Mouse (Mus musculus) MEL (cell line): ENCODE results near the gene Btbd6. TPM values are rescaled to one million over a fixed set of nuclear protein-coding genes. Genes with fewer than 3 reads are reported as not detected.
A peak's percentile ranks its signal among the peaks of the same experiment; 100 is the strongest.

Source experiments
- DNase-seq: peaks from one replicate; pipeline ENCODE4 v3.0.0; 2011; ENCODE audit warnings: low read depth, low spot score
- H3K27ac ChIP-seq: 2 replicates; pipeline ENCODE4 v1.5.1; 2012; ENCODE audit warnings: low read depth, mild to moderate bottlenecking, control low read depth, low read length, moderate library complexity; ENCODE audit not compliant: control insufficient read depth
- H3K27me3 ChIP-seq, 2 experiments: fragments of 150-350 bp in 1 of 2; sonication (generic) in 1 of 2; 2 replicates each; pipeline ENCODE4 v1.6.1; 2012; ENCODE audit warnings: low read length in 2 of 2, mild to moderate bottlenecking in 2 of 2, improper control_type of control experiment in 1 of 2, moderate library complexity in 1 of 2; ENCODE audit not compliant: insufficient read depth in 2 of 2, control insufficient read depth in 1 of 2
- H3K36me3 ChIP-seq, 2 experiments: 2 replicates each; pipeline ENCODE4 v1.6.1; 2012 to 2014; ENCODE audit warnings: low read length in 2 of 2, improper control_type of control experiment in 1 of 2, inconsistent platforms in 1 of 2, mild to moderate bottlenecking in 1 of 2; ENCODE audit not compliant: insufficient read depth in 2 of 2, control insufficient read depth in 1 of 2
- H3K4me1 ChIP-seq, 2 experiments: fragments of 150-350 bp in 1 of 2; sonication (generic) in 1 of 2; 2 replicates each; pipeline ENCODE4 v1.6.1; 2012; ENCODE audit warnings: low read length in 2 of 2, improper control_type of control experiment in 1 of 2, mild to moderate bottlenecking in 1 of 2; ENCODE audit not compliant: insufficient read depth in 2 of 2, control insufficient read depth in 1 of 2
- H3K4me3 ChIP-seq, 2 experiments: fragments of 150-350 bp in 1 of 2; sonication (generic) in 1 of 2; 2 replicates each; pipeline ENCODE4 v1.5.1; 2012; ENCODE audit warnings: low read depth in 2 of 2, low read length in 2 of 2, mild to moderate bottlenecking in 2 of 2, moderate library complexity in 2 of 2, control low read depth in 1 of 2, improper control_type of control experiment in 1 of 2; ENCODE audit not compliant: control insufficient read depth in 1 of 2, insufficient read depth in 1 of 2
- H3K79me2 ChIP-seq: 2 replicates; pipeline ENCODE4 v1.6.1; 2012; ENCODE audit warnings: mild to moderate bottlenecking, low read length, moderate library complexity; ENCODE audit not compliant: control insufficient read depth, poor library complexity, insufficient read depth
- H3K9ac ChIP-seq: 2 replicates; pipeline ENCODE4 v1.6.1; 2012; ENCODE audit warnings: low read depth, mild to moderate bottlenecking, control low read depth, low read length, moderate library complexity; ENCODE audit not compliant: control insufficient read depth, poor library complexity, severe bottlenecking
- H3K9me3 ChIP-seq: fragments of 150-350 bp; sonication (generic); replicated peaks from 2 replicates; pipeline ENCODE4 v1.6.1; 2012; ENCODE audit warnings: mild to moderate bottlenecking, low read length, improper control_type of control experiment, moderate library complexity; ENCODE audit not compliant: insufficient read depth
- CHD2 ChIP-seq: IDR thresholded peaks from 2 replicates; pipeline ENCODE4 v1.6.1; 2011; ENCODE audit warnings: low read length, improper control_type of control experiment
- CTCF ChIP-seq, 3 experiments: IDR thresholded peaks in 2 of 3; conservative IDR thresholded peaks in 1 of 3; 2 replicates each; pipeline ENCODE4 v1.5.1; 2011 to 2012; ENCODE audit warnings: low read length in 3 of 3, low read depth in 2 of 3, mild to moderate bottlenecking in 2 of 3, improper control_type of control experiment in 1 of 3, inconsistent platforms in 1 of 3, mixed read lengths in 1 of 3, moderate library complexity in 1 of 3; ENCODE audit not compliant: control insufficient read depth in 1 of 3, insufficient read depth in 1 of 3, poor library complexity in 1 of 3, severe bottlenecking in 1 of 3
- E2F4 ChIP-seq: IDR thresholded peaks from 2 replicates; pipeline ENCODE4 v1.6.1; 2011; ENCODE audit warnings: low read depth, low read length, improper control_type of control experiment, borderline replicate concordance
- EP300 ChIP-seq, 2 experiments: IDR thresholded peaks; 2 replicates each; pipeline ENCODE4 v1.6.1; 2011; ENCODE audit warnings: improper control_type of control experiment in 2 of 2, low read length in 2 of 2, low read depth in 1 of 2, mild to moderate bottlenecking in 1 of 2
- ETS1 ChIP-seq: IDR thresholded peaks from 2 replicates; pipeline ENCODE4 v1.6.1; 2012; ENCODE audit warnings: low read depth, mild to moderate bottlenecking, inconsistent platforms, low read length, improper control_type of control experiment, moderate library complexity
- GABPA ChIP-seq: IDR thresholded peaks from 2 replicates; pipeline ENCODE4 v1.6.1; 2012; ENCODE audit warnings: low read depth, mild to moderate bottlenecking, inconsistent platforms, low read length, improper control_type of control experiment, moderate library complexity
- GATA1 ChIP-seq: IDR thresholded peaks from 2 replicates; pipeline ENCODE4 v1.6.1; 2011; ENCODE audit warnings: low read depth, low read length, improper control_type of control experiment
- JUND ChIP-seq: IDR thresholded peaks from 2 replicates; pipeline ENCODE4 v1.6.1; 2011; ENCODE audit warnings: low read depth, mild to moderate bottlenecking, improper control_type of control experiment, low read length
- MAZ ChIP-seq: IDR thresholded peaks from 2 replicates; pipeline ENCODE4 v1.6.1; 2012; ENCODE audit warnings: low read depth, mild to moderate bottlenecking, inconsistent platforms, low read length, improper control_type of control experiment
- MYB ChIP-seq: IDR thresholded peaks from 2 replicates; pipeline ENCODE4 v1.6.1; 2011; ENCODE audit warnings: mild to moderate bottlenecking, low read depth, low read length, improper control_type of control experiment
- NELFE ChIP-seq: IDR thresholded peaks from 2 replicates; pipeline ENCODE4 v1.6.1; 2011; ENCODE audit warnings: low read depth, low read length, improper control_type of control experiment
- POLR2A ChIP-seq, 2 experiments: IDR thresholded peaks; 2 replicates each; pipeline ENCODE4 v1.6.1; 2011 to 2012; ENCODE audit warnings: low read length in 2 of 2, mild to moderate bottlenecking in 2 of 2, control low read depth in 1 of 2, improper control_type of control experiment in 1 of 2, low read depth in 1 of 2, moderate library complexity in 1 of 2; ENCODE audit not compliant: control insufficient read depth in 1 of 2, insufficient read depth in 1 of 2, poor library complexity in 1 of 2
- POLR2AphosphoS5 ChIP-seq: IDR thresholded peaks from 2 replicates; pipeline ENCODE4 v1.6.1; 2012; ENCODE audit warnings: low read depth, borderline replicate concordance, mild to moderate bottlenecking, inconsistent platforms, low read length, moderate library complexity, mixed read lengths
- RCOR1 ChIP-seq: IDR thresholded peaks from 2 replicates; pipeline ENCODE4 v1.6.1; 2012; ENCODE audit warnings: low read depth, mild to moderate bottlenecking, inconsistent platforms, low read length, improper control_type of control experiment
- SMC3 ChIP-seq: IDR thresholded peaks from 2 replicates; pipeline ENCODE4 v1.6.1; 2011; ENCODE audit warnings: low read depth, low read length, improper control_type of control experiment
- TBP ChIP-seq: IDR thresholded peaks from 2 replicates; pipeline ENCODE4 v1.8.0; 2011; ENCODE audit warnings: low read depth, low read length, improper control_type of control experiment
- TCF12 ChIP-seq: IDR thresholded peaks from 2 replicates; pipeline ENCODE4 v1.6.1; 2014; ENCODE audit warnings: low read depth, mild to moderate bottlenecking, inconsistent platforms, low read length, improper control_type of control experiment, moderate library complexity
- UBTF ChIP-seq: IDR thresholded peaks from 2 replicates; pipeline ENCODE4 v1.6.1; 2012; ENCODE audit warnings: low read depth, mild to moderate bottlenecking, inconsistent platforms, low read length, improper control_type of control experiment, moderate library complexity, borderline replicate concordance; ENCODE audit not compliant: insufficient read depth
- USF1 ChIP-seq: IDR thresholded peaks from 2 replicates; pipeline ENCODE4 v1.6.1; 2014; ENCODE audit warnings: low read depth, mild to moderate bottlenecking, inconsistent platforms, low read length, improper control_type of control experiment, moderate library complexity
- ZC3H11A ChIP-seq: IDR thresholded peaks from 2 replicates; pipeline ENCODE4 v1.6.1; 2012; ENCODE audit warnings: low read depth, mild to moderate bottlenecking, inconsistent platforms, low read length, improper control_type of control experiment
- ZMIZ1 ChIP-seq: IDR thresholded peaks from 2 replicates; pipeline ENCODE4 v1.6.1; 2012; ENCODE audit warnings: low read depth, mild to moderate bottlenecking, inconsistent platforms, low read length, improper control_type of control experiment, moderate library complexity
- ZNF384 ChIP-seq: IDR thresholded peaks from 2 replicates; pipeline ENCODE4 v1.6.1; 2012; ENCODE audit warnings: low read depth, mild to moderate bottlenecking, inconsistent platforms, low read length, improper control_type of control experiment
- polyA plus RNA-seq, 2 experiments: library from polyadenylated mRNA; stranded (reverse) in 1 of 2; unstranded in 1 of 2; fragments of >175 nt in 1 of 2; fragments of >200 nt in 1 of 2; gene quantifications; 2 replicates each; pipeline versions ENCODE4 v1.2.1 to v1.2.4; 2012; ENCODE audit warnings: low replicate concordance in 2 of 2, low read depth in 1 of 2; ENCODE audit not compliant: insufficient read length in 2 of 2, insufficient read depth in 1 of 2, missing spikeins in 1 of 2
- total RNA-seq: library from RNA; depleted of rRNA; stranded (reverse); fragments of 300-350 nt; gene quantifications from 2 replicates; pipeline ENCODE4 v1.2.3, GENCODE M21; 2012

Gene Btbd6
- total and polyA plus RNA-seq, 3 experiments = 1.8 to 3.0 TPM; not detected in 1

DNA sequence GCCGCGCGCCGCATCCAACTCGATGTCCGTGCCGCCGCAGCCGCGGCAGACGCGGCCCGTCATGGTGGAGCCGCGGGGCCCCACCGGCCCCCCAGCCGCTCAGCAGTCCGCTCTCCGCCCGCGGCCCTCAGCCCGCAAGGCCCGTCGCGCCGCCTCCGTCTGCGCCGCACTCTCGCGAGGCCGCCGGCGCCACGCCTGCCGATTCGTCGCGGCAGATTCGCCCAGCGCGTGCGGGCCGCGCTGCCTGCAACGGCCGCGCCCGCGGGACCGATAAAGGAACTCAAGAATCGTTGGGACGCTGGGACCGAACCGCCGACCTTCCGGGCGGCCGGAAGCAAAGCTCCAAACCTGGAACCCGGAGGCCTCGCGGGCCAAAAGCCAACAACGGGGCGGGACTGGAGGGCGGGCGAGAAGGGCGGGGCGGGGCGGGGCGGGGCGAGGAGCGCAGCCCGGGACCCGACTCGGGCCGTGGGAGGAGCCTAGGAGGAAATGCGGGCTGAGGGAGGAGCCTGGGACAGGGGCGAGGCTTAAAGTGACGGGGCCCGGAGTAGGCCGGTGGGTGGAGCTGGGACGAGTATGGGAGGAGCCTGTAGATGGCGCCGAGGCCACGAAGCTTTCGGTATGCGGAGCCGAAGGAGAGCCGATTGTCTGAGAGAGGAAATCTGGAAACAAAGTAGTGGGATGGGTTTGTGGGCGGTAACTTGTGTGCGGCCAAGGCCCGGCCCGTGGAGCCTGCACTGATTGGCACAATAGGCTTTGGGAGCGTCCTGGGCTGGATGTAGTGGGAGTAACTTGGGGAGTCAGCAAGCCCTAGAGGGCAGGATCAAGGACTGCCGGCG, 24.2 kb downstream of the Btbd6 start, which contains the start of gene Brf1:
Gene Brf1 (minus strand): TSS at position 411 of the 839 bp plus-strand sequence.
- 0 out of 2 replicates have a peak, but pooled peaks have one; percentile 91 for TF ChIP-seq UBTF
- no peak for TF ChIP-seq ZMIZ1
- no peak for TF ChIP-seq TCF12
- TF ChIP-seq EP300 (IDR thresholded peaks at IDR 0.05; ENCODE audit: low read depth in 1 of 2, low read length in 2 of 2) = no peak
- TF ChIP-seq POLR2A (IDR thresholded peaks at IDR 0.05; ENCODE audit: control insufficient read depth in 1 of 2, insufficient read depth in 1 of 2, low read depth in 1 of 2, low read length in 2 of 2, poor library complexity in 1 of 2) = peak in 1 of 2 experiments; percentile 82; a peak in 2 of 4 replicates
- no peak for TF ChIP-seq SMC3
- TF ChIP-seq ETS1 = no peak
- no peak for TF ChIP-seq NELFE
- no peak for TF ChIP-seq GATA1
- TF ChIP-seq ZC3H11A = no peak
- no peak for TF ChIP-seq E2F4
- TF ChIP-seq CHD2 = no peak
- TF ChIP-seq JUND = no peak
- TF ChIP-seq MYB = no peak
- no peak for TF ChIP-seq ZNF384
- no peak for TF ChIP-seq MAZ
- peak; percentile 58; the same call in 1 of the 2 replicates for TF ChIP-seq POLR2AphosphoS5
- no peak for TF ChIP-seq GABPA
- TF ChIP-seq CTCF (IDR thresholded peaks at IDR 0.05 in 2 of 3, conservative IDR thresholded peaks at IDR 0.05 in 1 of 3; ENCODE audit: control insufficient read depth in 1 of 3, insufficient read depth in 1 of 3, low read depth in 2 of 3, low read length in 3 of 3, poor library complexity in 1 of 3, severe bottlenecking in 1 of 3) = no peak
- peak; percentile 30 for TF ChIP-seq TBP
- TF ChIP-seq RCOR1 = no peak
- TF ChIP-seq USF1 = no peak
- Histone ChIP-seq H3K27ac (peak within 1 kb of the TSS; percentile 95), H3K4me3 (peak within 1 kb of the TSS; percentile 79 to 89), H3K4me1 (peaks cover 9 to 21% of the 10 kb centered on the region in 2 experiments), H3K27me3 (no peaks in the 10 kb centered on the region), H3K36me3 (peaks cover 10 to 20% of the 10 kb centered on the region in 2 experiments), H3K79me2 (peaks cover 49% of the 10 kb centered on the region), H3K9ac (peak within 1 kb of the TSS; percentile 89), H3K9me3 (no peaks in the 10 kb centered on the region)
- DNase-seq = peak; percentile 100
